Mouse (Mus musculus) myocyte (in vitro differentiated cells): ENCODE measurements around the gene Lipe. TPM values are rescaled to one million over a fixed set of nuclear protein-coding genes. Genes with fewer than 3 reads are reported as not detected.

Source experiments
- H3K27me3 ChIP-seq: one replicate; pipeline ENCODE4 v1.6.1; 2011; ENCODE audit not compliant: control insufficient read depth, insufficient read depth, insufficient read length
- H3K36me3 ChIP-seq: one replicate; pipeline ENCODE4 v1.6.1; 2011; ENCODE audit not compliant: control insufficient read depth, insufficient read depth
- H3K4me2 ChIP-seq: one replicate; pipeline ENCODE4 v1.6.1; 2011; ENCODE audit warnings: low read depth, control low read depth
- H3K4me3 ChIP-seq: one replicate; pipeline ENCODE4 v1.5.1; 2011; ENCODE audit warnings: mild to moderate bottlenecking, control low read depth, moderate library complexity
- H3K79me2 ChIP-seq: one replicate; pipeline ENCODE4 v1.6.1; 2011; ENCODE audit not compliant: control insufficient read depth, insufficient read depth
- H3ac ChIP-seq: one replicate; pipeline ENCODE4 v1.6.1; 2011; ENCODE audit not compliant: control insufficient read depth, insufficient read length
- CEBPB ChIP-seq: IDR thresholded peaks from 2 replicates; pipeline ENCODE4 v1.6.1; 2011; ENCODE audit warnings: mild to moderate bottlenecking, moderate library complexity; ENCODE audit not compliant: poor library complexity, insufficient read depth, severe bottlenecking
- E2F4 ChIP-seq: IDR thresholded peaks from one replicate; pipeline ENCODE4 v1.6.1; 2011; ENCODE audit warnings: mild to moderate bottlenecking, control low read depth, moderate library complexity; ENCODE audit not compliant: insufficient read depth
- MAX ChIP-seq: IDR thresholded peaks from one replicate; pipeline ENCODE4 v1.6.1; 2011; ENCODE audit warnings: low read depth, mild to moderate bottlenecking, control low read depth
- MYOD1 ChIP-seq, 3 experiments: IDR thresholded peaks; one replicate each; pipeline ENCODE4 v1.6.1; 2011; ENCODE audit warnings: control low read depth in 2 of 3, low read depth in 2 of 3, mild to moderate bottlenecking in 2 of 3, moderate library complexity in 1 of 3; ENCODE audit not compliant: insufficient read length in 2 of 3, control insufficient read depth in 1 of 3
- MYOG ChIP-seq, 3 experiments: IDR thresholded peaks; one replicate each; pipeline ENCODE4 v1.6.1; 2011; ENCODE audit warnings: control low read depth in 2 of 3, low read depth in 2 of 3, mild to moderate bottlenecking in 2 of 3; ENCODE audit not compliant: insufficient read length in 2 of 3, control insufficient read depth in 1 of 3, insufficient read depth in 1 of 3
- POLR2A ChIP-seq: IDR thresholded peaks from one replicate; pipeline ENCODE4 v1.6.1; 2011; ENCODE audit warnings: low read depth, mild to moderate bottlenecking, control low read depth, moderate library complexity; ENCODE audit not compliant: insufficient read length
- POLR2AphosphoS2 ChIP-seq: IDR thresholded peaks from one replicate; pipeline ENCODE4 v1.6.1; 2011; ENCODE audit warnings: low read depth, control low read depth; ENCODE audit not compliant: insufficient read length
- REST ChIP-seq: IDR thresholded peaks from one replicate; pipeline ENCODE4 v1.6.1; 2011; ENCODE audit warnings: mild to moderate bottlenecking, control low read depth, moderate library complexity; ENCODE audit not compliant: insufficient read depth, insufficient read length
- SRF ChIP-seq: IDR thresholded peaks from one replicate; pipeline ENCODE4 v1.6.1; 2011; ENCODE audit warnings: low read depth; ENCODE audit not compliant: control insufficient read depth, insufficient read length
- TCF12 ChIP-seq: IDR thresholded peaks from one replicate; pipeline ENCODE4 v1.6.1; 2011; ENCODE audit warnings: mild to moderate bottlenecking, control low read depth; ENCODE audit not compliant: poor library complexity, insufficient read depth, severe bottlenecking
- TCF3 ChIP-seq: IDR thresholded peaks from one replicate; pipeline ENCODE4 v1.6.1; 2011; ENCODE audit warnings: low read depth, control low read depth; ENCODE audit not compliant: insufficient read length
- USF1 ChIP-seq: IDR thresholded peaks from one replicate; pipeline ENCODE4 v1.6.1; 2011; ENCODE audit warnings: low read depth, mild to moderate bottlenecking, control low read depth, moderate library complexity
- polyA plus RNA-seq: library from polyadenylated mRNA; unstranded; fragments of >200 nt; fragmentation: generic; extraction: Trizol; gene quantifications from one replicate; pipeline ENCODE4 v1.2.1, GENCODE M21; 2012; ENCODE audit warnings: missing spikeins

Gene Lipe
- polyA plus RNA-seq, 1 experiment, result 3.8 TPM

GRCm38 (mm10) chr7:25390986-25391385 is 7.5 kb downstream of the Lipe start:
- Histone ChIP-seq H3K79me2 (no peaks in the 10 kb centered on the region), H3K4me2 (no peak overlapping the region), H3K4me3 (no peak overlapping the region), H3K27me3 (no peaks in the 10 kb centered on the region), H3ac (no peak overlapping the region), H3K36me3 (no peaks in the 10 kb centered on the region)
- no peak for TF ChIP-seq POLR2AphosphoS2
- TF ChIP-seq E2F4, result no peak
- no peak for TF ChIP-seq MYOG (IDR thresholded peaks at IDR 0.05; ENCODE audit: control insufficient read depth in 1 of 3, insufficient read depth in 1 of 3, insufficient read length in 2 of 3, low read depth in 2 of 3)
- no peak for TF ChIP-seq TCF12
- TF ChIP-seq CEBPB, result no peak
- TF ChIP-seq MAX, result no peak
- TF ChIP-seq TCF3, result no peak
- TF ChIP-seq USF1, result no peak
- no peak for TF ChIP-seq POLR2A
- no peak for TF ChIP-seq REST
- no peak for TF ChIP-seq MYOD1 (IDR thresholded peaks at IDR 0.05; ENCODE audit: control insufficient read depth in 1 of 3, insufficient read length in 2 of 3, low read depth in 2 of 3)
- TF ChIP-seq SRF, result no peak

GRCm38 (mm10) chr7:25390054-25390770 is 8.3 kb downstream of the Lipe start:
- peak in 1 of 3 experiments; percentile 9 for TF ChIP-seq MYOD1 (IDR thresholded peaks at IDR 0.05; ENCODE audit: control insufficient read depth in 1 of 3, insufficient read length in 2 of 3, low read depth in 2 of 3)
- no peak for TF ChIP-seq CEBPB
- Histone ChIP-seq H3K4me3 (no peak overlapping the region), H3ac (no peak overlapping the region), H3K36me3 (no peaks in the 10 kb centered on the region), H3K4me2 (peak overlapping the region; percentile 40), H3K27me3 (no peaks in the 10 kb centered on the region), H3K79me2 (no peaks in the 10 kb centered on the region)

DNA sequence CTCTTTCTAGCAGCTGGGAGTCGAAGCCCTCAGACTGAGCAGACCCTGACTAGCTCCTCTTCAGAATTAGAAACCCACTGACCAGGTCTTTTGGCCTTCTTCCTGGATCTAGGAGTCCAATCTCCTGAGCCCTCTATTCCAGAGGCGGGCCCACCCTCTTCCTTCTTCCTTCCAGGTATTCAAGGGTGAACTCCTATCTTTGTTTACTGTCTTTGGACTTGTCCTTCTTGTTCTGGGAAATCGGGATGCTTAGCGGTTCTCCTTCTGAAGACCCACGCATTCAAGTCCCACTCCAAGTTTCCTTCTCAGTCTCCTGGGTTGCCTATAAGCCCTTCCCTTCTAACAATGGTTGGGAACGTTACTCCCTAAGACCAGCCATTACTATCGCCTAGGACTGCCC is 9.6 kb downstream of the Lipe start:
- no peak overlapping the region for H3ac ChIP-seq
- no peaks in the 10 kb centered on the region for H3K36me3 ChIP-seq
- no peaks in the 10 kb centered on the region for H3K79me2 ChIP-seq
- no peaks in the 10 kb centered on the region for H3K27me3 ChIP-seq
- no peak overlapping the region for H3K4me3 ChIP-seq
- H3K4me2 ChIP-seq, result no peak overlapping the region
- no peak for TF ChIP-seq POLR2A
- no peak for TF ChIP-seq MYOG (IDR thresholded peaks at IDR 0.05; ENCODE audit: control insufficient read depth in 1 of 3, insufficient read depth in 1 of 3, insufficient read length in 2 of 3, low read depth in 2 of 3)
- TF ChIP-seq POLR2AphosphoS2, result no peak
- TF ChIP-seq TCF12, result no peak
- no peak for TF ChIP-seq SRF

- no peak overlapping the region for H3K4me3 ChIP-seq
- no peaks in the 10 kb centered on the region for H3K27me3 ChIP-seq
- no peaks in the 10 kb centered on the region for H3K36me3 ChIP-seq
- TF ChIP-seq TCF12 (no peak), MAX (no peak), TCF3 (no peak), SRF (no peak), POLR2AphosphoS2 (no peak), CEBPB (no peak)
- H3ac ChIP-seq, result no peak overlapping the region
- no peaks in the 10 kb centered on the region for H3K79me2 ChIP-seq
- no peak overlapping the region for H3K4me2 ChIP-seq
Measured at GRCm38 (mm10) chr7:25387811-25388440, 10.6 kb downstream of the Lipe start.

- no peak for TF ChIP-seq USF1
- no peak for TF ChIP-seq MYOG (IDR thresholded peaks at IDR 0.05; ENCODE audit: control insufficient read depth in 1 of 3, insufficient read depth in 1 of 3, insufficient read length in 2 of 3, low read depth in 2 of 3)
- no peak for TF ChIP-seq TCF12
- no peak for TF ChIP-seq SRF
- no peak for TF ChIP-seq REST
- no peak overlapping the region for H3K4me2 ChIP-seq
- H3ac ChIP-seq, result no peak overlapping the region
- no peaks in the 10 kb centered on the region for H3K79me2 ChIP-seq
- no peaks in the 10 kb centered on the region for H3K27me3 ChIP-seq
- no peaks in the 10 kb centered on the region for H3K36me3 ChIP-seq
- no peak overlapping the region for H3K4me3 ChIP-seq
Measured at GRCm38 (mm10) chr7:25385850-25386555, 12.5 kb downstream of the Lipe start.
